Mouse (Mus musculus): ENCODE data around the gene Olfr199. TPM values are rescaled to one million over a fixed set of nuclear protein-coding genes. Genes with fewer than 3 reads are reported as not detected.
"Not testable (repeated sequence)": the region's sequence is repeated elsewhere in the genome, so short reads cannot be mapped to it uniquely, and the experiment has no call there.

The Olfr199 gene
- polyA plus RNA-seq (2015; fragmentation: Nextera tagmentation; extraction: Ambion mirVana): not detected in 2 replicates

DNA sequence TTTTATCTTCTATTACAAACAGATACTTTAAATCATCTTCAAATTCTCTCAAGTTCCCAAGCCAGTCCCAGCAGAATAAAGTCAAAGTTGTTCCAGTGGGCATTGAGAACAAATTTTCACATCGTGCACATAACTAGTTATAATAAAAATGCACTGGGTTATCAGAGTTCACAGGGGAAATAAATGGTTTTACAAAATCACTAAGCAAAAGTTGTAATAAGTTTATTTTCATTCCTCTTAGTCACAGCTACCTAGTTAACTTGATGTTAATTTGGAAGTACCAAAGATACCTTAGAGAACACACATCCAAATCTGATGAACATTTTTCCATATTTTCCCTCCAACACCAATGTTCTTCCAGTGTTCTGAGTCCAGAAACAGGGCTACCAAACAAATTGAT lies at the start of gene Olfr199:
Gene Olfr199 (minus strand): TSS at position 101 of the 400 bp plus-strand sequence.
- not testable (repeated sequence) for ATAC-seq (replicated peaks); H3K9me3 ChIP-seq; H3K4me3 ChIP-seq; H3K9ac ChIP-seq (replicated peaks); H3K27ac ChIP-seq (replicated peaks); H3K4me2 ChIP-seq (replicated peaks); H3K36me3 ChIP-seq; H3K4me1 ChIP-seq; H3K27me3 ChIP-seq
- 79% methylated on average over 1 of the region's 1 CpGs for WGBS

- not testable (repeated sequence) for H3K4me2 ChIP-seq (replicated peaks); H3K27me3 ChIP-seq; H3K27ac ChIP-seq (replicated peaks); ATAC-seq (replicated peaks); H3K4me3 ChIP-seq; H3K36me3 ChIP-seq; H3K9me3 ChIP-seq; H3K4me1 ChIP-seq; H3K9ac ChIP-seq (replicated peaks)
- WGBS: 80% methylated on average over 4 of the region's 4 CpGs
Measured at GRCm38 (mm10) chr16:59269097-59269496, 49.5 kb upstream of the Olfr199 start.

DNA sequence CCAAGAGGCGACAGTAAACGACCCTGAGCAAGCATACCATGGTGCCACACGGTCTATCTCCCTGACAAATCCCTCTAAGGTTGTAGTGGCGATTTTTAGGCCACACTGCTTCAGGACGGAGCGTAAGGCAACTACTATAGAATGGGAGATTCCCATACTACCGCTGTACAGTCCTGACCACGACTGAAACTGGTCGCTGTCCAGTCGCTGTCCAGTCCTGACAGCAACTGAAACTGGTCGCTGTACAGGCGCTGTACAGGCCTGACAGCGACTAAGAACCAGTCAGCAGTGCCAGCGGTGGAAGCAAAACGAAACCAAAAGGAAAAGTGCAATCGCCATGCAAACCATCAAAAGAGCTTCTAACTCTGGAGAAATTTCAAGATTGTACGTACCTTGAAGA lies 30.1 kb upstream of the Olfr199 start:
- H3K4me1 ChIP-seq: no peaks in the 10 kb centered on the region
- 88% methylated on average over 17 of the region's 17 CpGs for WGBS

GRCm38 (mm10) chr16:59217861-59218260 lies 1.7 kb downstream of the Olfr199 start:
- not testable (repeated sequence) for H3K9ac ChIP-seq (replicated peaks); ATAC-seq (replicated peaks); H3K4me3 ChIP-seq; H3K4me1 ChIP-seq; H3K9me3 ChIP-seq; H3K36me3 ChIP-seq; H3K27me3 ChIP-seq; H3K4me2 ChIP-seq (replicated peaks); H3K27ac ChIP-seq (replicated peaks)
- 73% methylated on average over 3 of the region's 3 CpGs for whole genome bisulfite sequencing

More for the DNA sequence above, 30.1 kb upstream of the Olfr199 start:
- Histone ChIP-seq H3K27me3 (no peaks in the 10 kb centered on the region), H3K27ac (replicated peaks) (no peak overlapping the region), H3K9ac (replicated peaks) (no peak overlapping the region), H3K4me3 (no peak overlapping the region), H3K9me3 (no peaks in the 10 kb centered on the region), H3K4me2 (replicated peaks) (no peak overlapping the region), H3K36me3 (no peaks in the 10 kb centered on the region)
- ATAC-seq (replicated peaks): no peak

GRCm38 (mm10) chr16:59203433-59203832 lies 16.1 kb downstream of the Olfr199 start, which contains the start of gene Olfr198:
Olfr198 (minus strand) TSS chr16:59203533.
- WGBS: 74% methylated on average over 1 of the region's 1 CpGs
- not testable (repeated sequence) for H3K27me3 ChIP-seq; H3K4me2 ChIP-seq (replicated peaks); H3K4me3 ChIP-seq; H3K9me3 ChIP-seq; H3K4me1 ChIP-seq; ATAC-seq (replicated peaks); H3K27ac ChIP-seq (replicated peaks); H3K36me3 ChIP-seq; H3K9ac ChIP-seq (replicated peaks)

- no peaks in the 10 kb centered on the region for H3K4me1 ChIP-seq
- H3K27ac ChIP-seq (replicated peaks): no peak within 1 kb of the TSS
- no peak for ATAC-seq (replicated peaks)
- no peaks in the 10 kb centered on the region for H3K9me3 ChIP-seq
- H3K36me3 ChIP-seq: no peaks in the 10 kb centered on the region
- H3K4me3 ChIP-seq: no peak within 1 kb of the TSS
- H3K9ac ChIP-seq (replicated peaks): no peak within 1 kb of the TSS
- no peak within 1 kb of the TSS for H3K4me2 ChIP-seq (replicated peaks)
- no peaks in the 10 kb centered on the region for H3K27me3 ChIP-seq
- 78% methylated on average over 3 of the region's 3 CpGs for WGBS
Measured at GRCm38 (mm10) chr16:59170354-59170753, 49.2 kb downstream of the Olfr199 start, which contains the start of gene Olfr196. Olfr196 (minus strand) TSS chr16:59170454.

Other genes with a start within 250 kb of the Olfr199 start
- not detected in 2 replicates for gene Olfr183, start 224.4 kb downstream of the Olfr199 start, polyA plus RNA-seq (2015; fragmentation: Nextera tagmentation; extraction: Ambion mirVana)
- gene Olfr186, start 189.5 kb downstream of the Olfr199 start, polyA plus RNA-seq (2015; fragmentation: Nextera tagmentation; extraction: Ambion mirVana): not detected in 2 replicates
- not detected in 2 replicates for gene Olfr187, start 180.0 kb downstream of the Olfr199 start, polyA plus RNA-seq (2015; fragmentation: Nextera tagmentation; extraction: Ambion mirVana)
- gene Olfr190, start 141.8 kb downstream of the Olfr199 start, polyA plus RNA-seq (2015; fragmentation: Nextera tagmentation; extraction: Ambion mirVana): not detected in 2 replicates
- gene Olfr191, start 129.9 kb downstream of the Olfr199 start, polyA plus RNA-seq (2015; fragmentation: Nextera tagmentation; extraction: Ambion mirVana): not detected in 2 replicates
- gene Olfr193, start 107.9 kb downstream of the Olfr199 start, polyA plus RNA-seq (2015; fragmentation: Nextera tagmentation; extraction: Ambion mirVana): not detected in 2 replicates
- gene Olfr194, start 98.7 kb downstream of the Olfr199 start, polyA plus RNA-seq (2015; fragmentation: Nextera tagmentation; extraction: Ambion mirVana): not detected in 2 replicates
- gene Olfr195, start 72.7 kb downstream of the Olfr199 start, polyA plus RNA-seq (2015; fragmentation: Nextera tagmentation; extraction: Ambion mirVana): not detected in 2 replicates
- gene Olfr196, start 49.3 kb downstream of the Olfr199 start, polyA plus RNA-seq (2015; fragmentation: Nextera tagmentation; extraction: Ambion mirVana): not detected in 2 replicates
- gene Olfr198, start 16.2 kb downstream of the Olfr199 start, polyA plus RNA-seq (2015; fragmentation: Nextera tagmentation; extraction: Ambion mirVana): not detected in 2 replicates
- not detected in 2 replicates for gene Olfr201, start 52.9 kb upstream of the Olfr199 start, polyA plus RNA-seq (2015; fragmentation: Nextera tagmentation; extraction: Ambion mirVana)
- not detected in 2 replicates for gene Olfr202, start 67.0 kb upstream of the Olfr199 start, polyA plus RNA-seq (2015; fragmentation: Nextera tagmentation; extraction: Ambion mirVana)
- not detected in 2 replicates for gene Olfr203, start 79.1 kb upstream of the Olfr199 start, polyA plus RNA-seq (2015; fragmentation: Nextera tagmentation; extraction: Ambion mirVana)
- not detected in 2 replicates for gene Olfr204, start 98.5 kb upstream of the Olfr199 start, polyA plus RNA-seq (2015; fragmentation: Nextera tagmentation; extraction: Ambion mirVana)
- gene Olfr205, start 111.4 kb upstream of the Olfr199 start, polyA plus RNA-seq (2015; fragmentation: Nextera tagmentation; extraction: Ambion mirVana): not detected in 2 replicates
- not detected in 2 replicates for gene Olfr206, start 129.5 kb upstream of the Olfr199 start, polyA plus RNA-seq (2015; fragmentation: Nextera tagmentation; extraction: Ambion mirVana)
- not detected in 2 replicates for gene Olfr209, start 144.2 kb upstream of the Olfr199 start, polyA plus RNA-seq (2015; fragmentation: Nextera tagmentation; extraction: Ambion mirVana)
- 0.06 TPM in 1 of 2 replicates, not detected in the other for gene Gabrr3, start 187.6 kb upstream of the Olfr199 start, polyA plus RNA-seq (2015; fragmentation: Nextera tagmentation; extraction: Ambion mirVana)

Measured in forebrain, embryonic 15.5 days (tissue).